Mouse (Mus musculus): ENCODE measurements around the gene Gm10718. TPM values are rescaled to one million over a fixed set of nuclear protein-coding genes. Genes with fewer than 3 reads are reported as not detected.
A peak's percentile ranks its signal among the peaks of the same experiment; 100 is the strongest.
"Not testable (repeated sequence)": the region's sequence is repeated elsewhere in the genome, so short reads cannot be mapped to it uniquely, and the experiment has no call there.

The Gm10718 gene
- not detected in 2 replicates for polyA plus RNA-seq (2014; fragmentation: Nextera tagmentation; extraction: Ambion mirVana)

- not testable (repeated sequence) for H3K4me1 ChIP-seq (ENCODE audit: control insufficient read depth, insufficient read depth, low read length); DNase-seq (ENCODE audit: low spot score); H3K9ac ChIP-seq (ENCODE audit: low read depth, low read length); H3K4me2 ChIP-seq (ENCODE audit: low read depth, low read length); H3K36me3 ChIP-seq (ENCODE audit: control insufficient read depth, insufficient read depth, low read length); H3K4me3 ChIP-seq (ENCODE audit: low read depth, low read length); H3K27me3 ChIP-seq (replicated peaks; ENCODE audit: control insufficient read depth, insufficient read depth, low read length); H3K9me3 ChIP-seq (ENCODE audit: control insufficient read depth, low read length); H3K27ac ChIP-seq (replicated peaks; ENCODE audit: low read depth, low read length); ATAC-seq (ENCODE audit: low read depth)
- 73% methylated on average over 9 of the region's 13 CpGs for WGBS
Measured at GRCm38 (mm10) chr9:3023312-3023984, at the start of gene Gm10718. Gene Gm10718, plus strand, starts transcription at chr9:3023547.

GRCm38 (mm10) chr9:3000445-3000972 lies 22.8 kb upstream of the Gm10718 start, which contains the start of gene Gm10722:
Gene Gm10722, plus strand, starts transcription at chr9:3000922.
- not testable (repeated sequence) for H3K27ac ChIP-seq (replicated peaks; ENCODE audit: low read depth, low read length); H3K4me2 ChIP-seq (ENCODE audit: low read depth, low read length); H3K36me3 ChIP-seq (ENCODE audit: control insufficient read depth, insufficient read depth, low read length); H3K27me3 ChIP-seq (replicated peaks; ENCODE audit: control insufficient read depth, insufficient read depth, low read length); H3K9me3 ChIP-seq (ENCODE audit: control insufficient read depth, low read length); H3K4me1 ChIP-seq (ENCODE audit: control insufficient read depth, insufficient read depth, low read length); ATAC-seq (ENCODE audit: low read depth); H3K4me3 ChIP-seq (ENCODE audit: low read depth, low read length); H3K9ac ChIP-seq (ENCODE audit: low read depth, low read length)
- 68% methylated on average over 12 of the region's 12 CpGs for WGBS
- DNase-seq (ENCODE audit: low spot score) = peak; percentile 25

- H3K36me3 ChIP-seq (ENCODE audit: control insufficient read depth, insufficient read depth, low read length); H3K4me2 ChIP-seq (ENCODE audit: low read depth, low read length); DNase-seq (ENCODE audit: low spot score); H3K4me1 ChIP-seq (ENCODE audit: control insufficient read depth, insufficient read depth, low read length); H3K9ac ChIP-seq (ENCODE audit: low read depth, low read length); H3K27ac ChIP-seq (replicated peaks; ENCODE audit: low read depth, low read length); H3K27me3 ChIP-seq (replicated peaks; ENCODE audit: control insufficient read depth, insufficient read depth, low read length); H3K9me3 ChIP-seq (ENCODE audit: control insufficient read depth, low read length); H3K4me3 ChIP-seq (ENCODE audit: low read depth, low read length); ATAC-seq (ENCODE audit: low read depth): not testable (repeated sequence)
- WGBS = 63% methylated on average over 8 of the region's 8 CpGs
Measured at GRCm38 (mm10) chr9:3001006-3001405, 22.3 kb upstream of the Gm10718 start.

- DNase-seq (ENCODE audit: low spot score) (peak; percentile 6), ATAC-seq (ENCODE audit: low read depth) (peak; percentile 85)
- not testable (repeated sequence) for H3K4me2 ChIP-seq (ENCODE audit: low read depth, low read length); H3K27ac ChIP-seq (replicated peaks; ENCODE audit: low read depth, low read length); H3K9me3 ChIP-seq (ENCODE audit: control insufficient read depth, low read length); H3K4me1 ChIP-seq (ENCODE audit: control insufficient read depth, insufficient read depth, low read length); H3K36me3 ChIP-seq (ENCODE audit: control insufficient read depth, insufficient read depth, low read length); H3K9ac ChIP-seq (ENCODE audit: low read depth, low read length); H3K4me3 ChIP-seq (ENCODE audit: low read depth, low read length); H3K27me3 ChIP-seq (replicated peaks; ENCODE audit: control insufficient read depth, insufficient read depth, low read length)
- WGBS = 53% methylated on average over 8 of the region's 11 CpGs
Measured at GRCm38 (mm10) chr9:3001948-3002659, 21.2 kb upstream of the Gm10718 start.

GRCm38 (mm10) chr9:3002794-3003396 lies 20.5 kb upstream of the Gm10718 start, which contains the start of gene Gm11168:
Gene Gm11168, plus strand, starts transcription at chr9:3003346.
- WGBS = 74% methylated on average over 6 of the region's 14 CpGs
- H3K9ac ChIP-seq (ENCODE audit: low read depth, low read length); H3K4me2 ChIP-seq (ENCODE audit: low read depth, low read length); H3K4me3 ChIP-seq (ENCODE audit: low read depth, low read length); H3K9me3 ChIP-seq (ENCODE audit: control insufficient read depth, low read length); ATAC-seq (ENCODE audit: low read depth); H3K36me3 ChIP-seq (ENCODE audit: control insufficient read depth, insufficient read depth, low read length); H3K27ac ChIP-seq (replicated peaks; ENCODE audit: low read depth, low read length); H3K4me1 ChIP-seq (ENCODE audit: control insufficient read depth, insufficient read depth, low read length); H3K27me3 ChIP-seq (replicated peaks; ENCODE audit: control insufficient read depth, insufficient read depth, low read length); DNase-seq (ENCODE audit: low spot score): not testable (repeated sequence)

DNA sequence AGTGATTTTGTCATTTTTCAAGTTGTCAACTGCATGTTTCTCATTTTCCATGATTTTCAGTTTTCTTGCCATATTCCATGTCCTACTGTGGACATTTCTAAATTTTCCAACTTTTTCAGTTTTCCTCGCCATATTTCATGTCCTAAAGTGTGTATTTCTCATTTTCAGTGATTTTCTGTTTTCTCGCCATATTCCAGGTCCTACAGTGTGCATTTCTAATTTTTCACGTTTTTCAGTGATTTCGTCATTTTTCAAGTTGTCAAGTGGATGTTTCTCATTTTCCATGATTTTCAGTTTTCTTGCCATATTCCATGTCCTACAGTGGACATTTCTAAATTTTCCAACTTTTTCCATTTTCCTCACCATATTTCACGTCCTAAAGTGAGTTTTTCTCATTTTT lies 17.2 kb upstream of the Gm10718 start:
- not testable (repeated sequence) for H3K27ac ChIP-seq (replicated peaks; ENCODE audit: low read depth, low read length); H3K9me3 ChIP-seq (ENCODE audit: control insufficient read depth, low read length); H3K4me3 ChIP-seq (ENCODE audit: low read depth, low read length); H3K9ac ChIP-seq (ENCODE audit: low read depth, low read length); H3K36me3 ChIP-seq (ENCODE audit: control insufficient read depth, insufficient read depth, low read length); H3K27me3 ChIP-seq (replicated peaks; ENCODE audit: control insufficient read depth, insufficient read depth, low read length); ATAC-seq (ENCODE audit: low read depth); H3K4me1 ChIP-seq (ENCODE audit: control insufficient read depth, insufficient read depth, low read length); DNase-seq (ENCODE audit: low spot score); H3K4me2 ChIP-seq (ENCODE audit: low read depth, low read length)
- 75% methylated on average over 1 of the region's 5 CpGs for WGBS

DNA sequence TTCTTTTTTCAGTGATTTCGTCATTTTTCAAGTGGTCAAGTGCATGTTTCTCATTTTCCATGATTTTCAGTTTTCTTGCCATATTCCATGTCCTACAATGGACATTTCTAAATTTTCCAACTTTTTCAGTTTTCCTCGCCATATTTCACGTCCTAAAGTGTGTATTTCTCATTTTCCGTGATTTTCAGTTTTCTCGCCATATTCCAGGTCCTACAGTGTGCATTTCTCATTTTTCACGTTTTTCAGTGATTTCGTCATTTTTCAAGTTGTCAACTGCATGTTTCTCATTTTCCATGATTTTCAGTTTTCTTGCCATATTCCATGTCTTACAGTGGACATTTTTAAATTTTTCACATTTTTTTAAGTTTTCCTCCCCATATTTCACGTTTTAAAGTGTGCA lies 16.7 kb upstream of the Gm10718 start:
- WGBS = 74% methylated on average over 7 of the region's 8 CpGs
- not testable (repeated sequence) for H3K9me3 ChIP-seq (ENCODE audit: control insufficient read depth, low read length); H3K4me2 ChIP-seq (ENCODE audit: low read depth, low read length); H3K36me3 ChIP-seq (ENCODE audit: control insufficient read depth, insufficient read depth, low read length); H3K4me1 ChIP-seq (ENCODE audit: control insufficient read depth, insufficient read depth, low read length); H3K27ac ChIP-seq (replicated peaks; ENCODE audit: low read depth, low read length); DNase-seq (ENCODE audit: low spot score); H3K4me3 ChIP-seq (ENCODE audit: low read depth, low read length); H3K9ac ChIP-seq (ENCODE audit: low read depth, low read length); H3K27me3 ChIP-seq (replicated peaks; ENCODE audit: control insufficient read depth, insufficient read depth, low read length)
- ATAC-seq (ENCODE audit: low read depth) = peak; percentile 70; the same call in 1 of the 2 replicates

DNA sequence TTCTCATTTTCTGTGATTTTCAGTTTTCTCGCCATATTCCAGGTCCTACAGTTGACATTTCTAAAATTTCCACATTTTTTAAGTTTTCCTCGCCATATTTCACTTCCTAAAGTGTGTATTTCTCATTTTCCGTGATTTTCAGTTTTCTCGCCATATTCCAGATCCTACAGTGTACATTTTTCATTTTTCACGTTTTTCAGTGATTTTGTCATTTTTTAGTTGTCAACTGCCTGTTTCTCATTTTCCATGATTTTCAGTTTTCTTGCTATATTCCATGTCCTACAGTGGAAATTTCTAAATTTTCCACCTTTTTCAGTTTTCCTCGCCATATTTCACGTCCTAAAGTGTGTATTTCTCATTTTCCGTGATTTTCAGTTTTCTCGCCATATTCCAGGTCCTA lies 16.1 kb upstream of the Gm10718 start:
- DNase-seq (ENCODE audit: low spot score) = not testable (repeated sequence)
- peak; percentile 35; the same call in 1 of the 2 replicates for ATAC-seq (ENCODE audit: low read depth)

More for the DNA sequence above, 16.1 kb upstream of the Gm10718 start:
- H3K36me3 ChIP-seq (ENCODE audit: control insufficient read depth, insufficient read depth, low read length); H3K9me3 ChIP-seq (ENCODE audit: control insufficient read depth, low read length); H3K27ac ChIP-seq (replicated peaks; ENCODE audit: low read depth, low read length); H3K9ac ChIP-seq (ENCODE audit: low read depth, low read length); H3K4me3 ChIP-seq (ENCODE audit: low read depth, low read length); H3K4me1 ChIP-seq (ENCODE audit: control insufficient read depth, insufficient read depth, low read length); H3K4me2 ChIP-seq (ENCODE audit: low read depth, low read length); H3K27me3 ChIP-seq (replicated peaks; ENCODE audit: control insufficient read depth, insufficient read depth, low read length): not testable (repeated sequence)
- 73% methylated on average over 6 of the region's 9 CpGs for WGBS
